Mouse (Mus musculus) megakaryocyte, embryonic 14.5 days (primary cell): ENCODE measurements around the gene Gcm1.

Experiments
- FLI1 ChIP-seq: IDR thresholded peaks from 2 replicates; pipeline ENCODE4 v1.6.1; 2012; ENCODE audit warnings: low read length, inconsistent platforms, mixed read lengths
- GATA1 ChIP-seq: IDR thresholded peaks from 3 replicates; pipeline ENCODE4 v1.6.1; 2012; ENCODE audit warnings: mixed read lengths, low read length, inconsistent platforms, borderline replicate concordance

GRCm38 (mm10) chr9:78021256-78021655, 30.5 kb upstream of the Gcm1 start:
- TF ChIP-seq FLI1 (no peak), GATA1 (no peak)
